Mouse (Mus musculus) testis, adult 2 months (tissue): ENCODE measurements around the gene Wee1.

ENCODE experiments used
- CTCF ChIP-seq: fragments of 200-500 bp; IDR thresholded peaks from 2 replicates; pipeline ENCODE4 v1.5.1; 2012; ENCODE audit warnings: low read depth, mild to moderate bottlenecking, inconsistent platforms, low read length, moderate library complexity; ENCODE audit not compliant: control insufficient read depth, insufficient read depth, insufficient replicate concordance
- POLR2A ChIP-seq: fragments of 200-500 bp; IDR thresholded peaks from 2 replicates; pipeline ENCODE4 v1.6.1; 2012; ENCODE audit warnings: low read depth, mild to moderate bottlenecking, inconsistent platforms, low read length, moderate library complexity; ENCODE audit not compliant: control insufficient read depth

DNA sequence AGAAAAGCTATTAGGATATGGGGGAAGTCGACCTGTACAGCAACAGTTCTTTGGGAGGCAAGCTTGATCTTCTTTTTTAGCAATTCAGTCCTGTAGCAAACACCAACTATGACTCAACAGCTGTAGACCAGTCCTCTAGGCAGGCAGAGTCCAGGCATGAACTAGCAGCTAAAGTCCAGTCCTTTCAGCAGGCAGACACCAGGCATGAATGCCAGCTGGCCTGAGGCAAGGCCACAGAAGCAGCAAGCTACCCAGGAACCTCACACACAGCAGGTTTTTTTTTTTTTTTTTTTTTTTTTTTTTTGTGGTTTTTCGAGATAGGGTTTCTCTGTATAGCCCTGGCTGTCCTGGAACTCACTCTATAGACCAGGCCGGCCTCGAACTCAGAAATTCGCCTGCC lies 12.1 kb downstream of the Wee1 start:
- TF ChIP-seq CTCF = no peak
- no peak for TF ChIP-seq POLR2A
